Mouse (Mus musculus) spleen, adult 2 months (tissue): ENCODE measurements around the gene Ncor2.

ENCODE experiments used
- CTCF ChIP-seq: fragments of 200-500 bp; IDR thresholded peaks from 2 replicates; pipeline ENCODE4 v1.5.1; 2011; ENCODE audit warnings: mild to moderate bottlenecking, inconsistent platforms; ENCODE audit not compliant: insufficient read depth, insufficient read length, insufficient replicate concordance; ENCODE audit errors: extremely low read depth
- POLR2A ChIP-seq: fragments of 200-500 bp; IDR thresholded peaks from 2 replicates; pipeline ENCODE4 v1.6.1; 2011; ENCODE audit warnings: low read depth, low read length, inconsistent platforms

- no peak for TF ChIP-seq CTCF
- TF ChIP-seq POLR2A = no peak
Observed at GRCm38 (mm10) chr5:125176370-125176766, 2.7 kb downstream of the Ncor2 start.
